Mouse (Mus musculus) MEL (cell line): ENCODE measurements around the gene Uchl4.

Experiments used
- CTCF ChIP-seq, 3 experiments: IDR thresholded peaks in 2 of 3; conservative IDR thresholded peaks in 1 of 3; 2 replicates each; pipeline ENCODE4 v1.5.1; 2011 to 2012; ENCODE audit warnings: low read length in 3 of 3, low read depth in 2 of 3, mild to moderate bottlenecking in 2 of 3, improper control_type of control experiment in 1 of 3, inconsistent platforms in 1 of 3, mixed read lengths in 1 of 3, moderate library complexity in 1 of 3; ENCODE audit not compliant: control insufficient read depth in 1 of 3, insufficient read depth in 1 of 3, poor library complexity in 1 of 3, severe bottlenecking in 1 of 3
- MAX ChIP-seq: IDR thresholded peaks from 2 replicates; pipeline ENCODE4 v1.6.1; 2011; ENCODE audit warnings: low read length, improper control_type of control experiment

- TF ChIP-seq CTCF (IDR thresholded peaks at IDR 0.05 in 2 of 3, conservative IDR thresholded peaks at IDR 0.05 in 1 of 3; ENCODE audit: control insufficient read depth in 1 of 3, insufficient read depth in 1 of 3, low read depth in 2 of 3, low read length in 3 of 3, poor library complexity in 1 of 3, severe bottlenecking in 1 of 3) = no peak
- no peak for TF ChIP-seq MAX
Observed at GRCm38 (mm10) chr9:64207509-64208084, 27.4 kb upstream of the Uchl4 start.
